In genomic region chr11:75157037-75157436, GRCm38 (mm10) we compare ENCODE assay signal across 12 mouse cellular contexts. TPM values are rescaled to one million over a fixed set of nuclear protein-coding genes. Genes with fewer than 3 reads are reported as not detected.
DNase-seq lines count a peak whose midpoint lies in the region; ATAC-seq and TF ChIP-seq lines count a peak whose summit lies in the region.
"Had no signal": no experiment of that assay in that cellular context is flagged by ENCODE, and none has a peak within 500 bp of the region (broad histone marks: within the 10 kb centered on the region; RNA-seq: fewer than 3 reads in every experiment).

No protein-coding gene starts in this region.

- no peaks in the 10 kb centered on the region for H3K9me3 ChIP-seq in embryonic facial prominence, embryonic 14.5 days (ENCODE audit: control insufficient read depth, low read length)
- no peaks in the 10 kb centered on the region for H3K9me3 ChIP-seq in heart, embryonic 16.5 days (replicated peaks; ENCODE audit: control insufficient read depth, low read length)
- H3K9me3 ChIP-seq in limb, embryonic 12.5 days, result no peaks in the 10 kb centered on the region
- no peaks in the 10 kb centered on the region for H3K9me3 ChIP-seq in forebrain, embryonic 16.5 days (ENCODE audit: control insufficient read depth, low read length)
- no peaks in the 10 kb centered on the region for H3K9me3 ChIP-seq in midbrain, postnatal 0 days (ENCODE audit: low read length)

- 35% methylated on average over 3 of the region's 4 CpGs for WGBS in embryonic facial prominence, embryonic 14.5 days
- WGBS in heart, embryonic 16.5 days, result 47% methylated on average over 4 of the region's 4 CpGs
- 25% methylated on average over 4 of the region's 4 CpGs for WGBS in limb, embryonic 12.5 days
- WGBS in forebrain, embryonic 16.5 days, result 45% methylated on average over 4 of the region's 4 CpGs
- WGBS in midbrain, postnatal 0 days, result 38% methylated on average over 4 of the region's 4 CpGs

- H3K36me3 ChIP-seq in embryonic facial prominence, embryonic 14.5 days (ENCODE audit: control insufficient read depth, insufficient read depth, low read length), result peaks cover 18% of the 10 kb centered on the region
- peaks cover 2% of the 10 kb centered on the region; the same call in 1 of the 2 replicates for H3K36me3 ChIP-seq in heart, embryonic 16.5 days (ENCODE audit: control insufficient read depth, insufficient read depth)
- peaks cover 42% of the 10 kb centered on the region for H3K36me3 ChIP-seq in limb, embryonic 12.5 days
- H3K36me3 ChIP-seq in forebrain, embryonic 16.5 days (ENCODE audit: control insufficient read depth, insufficient read depth), result peaks cover 2% of the 10 kb centered on the region; the same call in 1 of the 2 replicates
- peaks cover 12% of the 10 kb centered on the region for H3K36me3 ChIP-seq in midbrain, postnatal 0 days (ENCODE audit: insufficient read depth, low read length)

- no peak for DNase-seq in layer of hippocampus, adult 2 months (ENCODE audit: low spot score in 2 of 2)
- DNase-seq in layer of hippocampus, adult 11-12 months (ENCODE audit: low spot score), result no peak
- DNase-seq in embryonic facial prominence, embryonic 14.5 days (ENCODE audit: low spot score), result peak; percentile 33
- DNase-seq in B cell, adult 2 months, result no peak
- no peak for DNase-seq in midbrain, postnatal 0 days (ENCODE audit: low spot score)
- DNase-seq: adrenal gland, postnatal 14 days; cerebellum, postnatal 36 days; spleen, adult 18-20 months had no signal

- no peak overlapping the region for H3K4me2 ChIP-seq in embryonic facial prominence, embryonic 14.5 days (ENCODE audit: low read depth, low read length)
- no peak overlapping the region for H3K4me2 ChIP-seq in heart, embryonic 16.5 days (ENCODE audit: low read depth, low read length)
- no peak overlapping the region for H3K4me2 ChIP-seq in limb, embryonic 12.5 days
- H3K4me2 ChIP-seq in forebrain, embryonic 16.5 days (ENCODE audit: low read length), result no peak overlapping the region
- H3K4me2 ChIP-seq in midbrain, postnatal 0 days (ENCODE audit: low read depth, low read length, poor library complexity, severe bottlenecking), result no peak overlapping the region

- no peak overlapping the region for H3K9ac ChIP-seq in embryonic facial prominence, embryonic 14.5 days (ENCODE audit: low read depth, low read length)
- H3K9ac ChIP-seq in heart, embryonic 16.5 days (ENCODE audit: low read length), result no peak overlapping the region
- H3K9ac ChIP-seq in limb, embryonic 12.5 days (replicated peaks), result no peak overlapping the region; the same call in 1 of the 2 replicates
- H3K9ac ChIP-seq in forebrain, embryonic 16.5 days (replicated peaks; ENCODE audit: low read depth, low read length), result no peak overlapping the region
- no peak overlapping the region for H3K9ac ChIP-seq in midbrain, postnatal 0 days (replicated peaks; ENCODE audit: low read length, poor library complexity, severe bottlenecking)

- ATAC-seq in embryonic facial prominence, embryonic 14.5 days (ENCODE audit: low read depth), result no peak
- ATAC-seq in heart, embryonic 16.5 days (replicated peaks; ENCODE audit: extremely low read depth, insufficient read depth, low FRiP score), result no peak
- ATAC-seq in limb, embryonic 12.5 days (ENCODE audit: insufficient number of reproducible peaks, insufficient read depth, low FRiP score, low TSS enrichment, low read depth), result no peak
- no peak for ATAC-seq in forebrain, embryonic 16.5 days
- no peak for ATAC-seq in midbrain, postnatal 0 days (ENCODE audit: low FRiP score)

- no peaks in the 10 kb centered on the region for H3K27me3 ChIP-seq in embryonic facial prominence, embryonic 14.5 days (replicated peaks; ENCODE audit: control insufficient read depth, insufficient read depth, low read length)
- H3K27me3 ChIP-seq in heart, embryonic 16.5 days (ENCODE audit: control insufficient read depth, insufficient read depth, low read length), result no peaks in the 10 kb centered on the region
- no peaks in the 10 kb centered on the region for H3K27me3 ChIP-seq in limb, embryonic 12.5 days
- no peaks in the 10 kb centered on the region for H3K27me3 ChIP-seq in forebrain, embryonic 16.5 days (replicated peaks; ENCODE audit: control insufficient read depth, insufficient read depth, low read length)
- no peaks in the 10 kb centered on the region for H3K27me3 ChIP-seq in midbrain, postnatal 0 days (ENCODE audit: insufficient read depth, low read length)

- H3K4me1 ChIP-seq in embryonic facial prominence, embryonic 14.5 days (ENCODE audit: control insufficient read depth, insufficient read depth, low read length), result 0 out of 2 replicates have a peak, but pooled peaks cover 7% of the 10 kb centered on the region
- H3K4me1 ChIP-seq in heart, embryonic 16.5 days (ENCODE audit: control insufficient read depth, insufficient read depth, low read length), result peaks cover 31% of the 10 kb centered on the region
- H3K4me1 ChIP-seq in limb, embryonic 12.5 days (replicated peaks), result peaks cover 41% of the 10 kb centered on the region
- H3K4me1 ChIP-seq in forebrain, embryonic 16.5 days (replicated peaks; ENCODE audit: control insufficient read depth, insufficient read depth, low read length), result no peaks in the 10 kb centered on the region
- no peaks in the 10 kb centered on the region for H3K4me1 ChIP-seq in midbrain, postnatal 0 days (ENCODE audit: insufficient read depth, low read length)

- peak overlapping the region; percentile 74 for H3K27ac ChIP-seq in layer of hippocampus, adult 2 months
- H3K27ac ChIP-seq in embryonic facial prominence, embryonic 14.5 days (replicated peaks; ENCODE audit: low read depth, low read length), result peak overlapping the region; percentile 41; the same call in 1 of the 2 replicates
- H3K27ac ChIP-seq in heart, embryonic 16.5 days (ENCODE audit: low read length), result peak overlapping the region; percentile 38
- H3K27ac ChIP-seq in limb, embryonic 12.5 days, result 0 out of 2 replicates have a peak overlapping the region, but pooled peaks have one; percentile 53
- no peak overlapping the region for H3K27ac ChIP-seq in forebrain, embryonic 16.5 days (ENCODE audit: low read length)
- H3K27ac ChIP-seq in midbrain, postnatal 0 days (ENCODE audit: low read depth, low read length), result no peak overlapping the region

- no peak overlapping the region for H3K4me3 ChIP-seq in layer of hippocampus, adult 2 months
- H3K4me3 ChIP-seq in embryonic facial prominence, embryonic 14.5 days (ENCODE audit: low read depth, low read length), result no peak overlapping the region
- no peak overlapping the region for H3K4me3 ChIP-seq in heart, embryonic 16.5 days (ENCODE audit: low read length)
- H3K4me3 ChIP-seq in limb, embryonic 12.5 days (replicated peaks), result no peak overlapping the region
- H3K4me3 ChIP-seq in forebrain, embryonic 16.5 days (replicated peaks; ENCODE audit: low read length), result no peak overlapping the region
- no peak overlapping the region for H3K4me3 ChIP-seq in midbrain, postnatal 0 days (ENCODE audit: low read depth, low read length)

- no peak for TF ChIP-seq CTCF in layer of hippocampus, adult 2 months (conservative IDR thresholded peaks at IDR 0.05)
- TF ChIP-seq CTCF in midbrain, postnatal 0 days (IDR thresholded peaks at IDR 0.05), result no peak

RNA-seq across cellular contexts. Expression of gene Hic1, which starts 12.3 kb away (rescaled TPM):
- 1 to 10 TPM; 3.8 to 3.9 TPM for total RNA-seq in layer of hippocampus, adult 2 months (2021)
- polyA plus RNA-seq in embryonic facial prominence, embryonic 14.5 days (2014; fragmentation: Nextera tagmentation; extraction: Ambion mirVana), result 13.1 and 17.8 TPM in 2 replicates
- 7.1 and 9.8 TPM in 2 replicates for polyA plus RNA-seq in heart, embryonic 16.5 days (2015; fragmentation: Nextera tagmentation; extraction: Ambion mirVana)
- 30.3 and 35.5 TPM in 2 replicates for polyA plus RNA-seq in limb, embryonic 12.5 days (2016; fragmentation: Nextera tagmentation; extraction: Ambion mirVana)
- 1.2 and 2.3 TPM in 2 replicates for polyA plus RNA-seq in forebrain, embryonic 16.5 days (2015; fragmentation: Nextera tagmentation; extraction: Ambion mirVana)
- total RNA-seq in midbrain, postnatal 0 days (2014; rRNA removed), result 7.1 and 8.0 TPM in 2 replicates
- 1.4 and 1.5 TPM in 2 replicates for polyA plus RNA-seq in midbrain, postnatal 0 days (2015; fragmentation: Nextera tagmentation; extraction: Ambion mirVana)
- total RNA-seq: hematopoietic stem cell, adult 5-6 weeks had no signal

RNA-seq across cellular contexts. Expression of gene Ovca2, which starts 21.6 kb away (rescaled TPM):
- 10 to 100 TPM; 19.3 to 22.4 TPM for total RNA-seq in layer of hippocampus, adult 2 months (2021)
- 23.1 and 26.5 TPM in 2 replicates for polyA plus RNA-seq in embryonic facial prominence, embryonic 14.5 days (2014; fragmentation: Nextera tagmentation; extraction: Ambion mirVana)
- polyA plus RNA-seq in heart, embryonic 16.5 days (2015; fragmentation: Nextera tagmentation; extraction: Ambion mirVana), result 18.4 and 18.7 TPM in 2 replicates
- 29.6 and 31.0 TPM in 2 replicates for polyA plus RNA-seq in limb, embryonic 12.5 days (2016; fragmentation: Nextera tagmentation; extraction: Ambion mirVana)
- polyA plus RNA-seq in forebrain, embryonic 16.5 days (2015; fragmentation: Nextera tagmentation; extraction: Ambion mirVana), result 18.0 and 20.8 TPM in 2 replicates
- total RNA-seq in midbrain, postnatal 0 days (2014; rRNA removed), result 14.2 and 26.0 TPM in 2 replicates
- polyA plus RNA-seq in midbrain, postnatal 0 days (2015; fragmentation: Nextera tagmentation; extraction: Ambion mirVana), result 10.4 and 12.7 TPM in 2 replicates

RNA-seq across cellular contexts. Expression of gene Dph1, which starts 34.0 kb away (rescaled TPM):
- total RNA-seq in layer of hippocampus, adult 2 months (2021), result 10 to 100 TPM; 30.7 to 31.4 TPM
- polyA plus RNA-seq in embryonic facial prominence, embryonic 14.5 days (2014; fragmentation: Nextera tagmentation; extraction: Ambion mirVana), result 22.5 and 23.8 TPM in 2 replicates
- 19.7 and 21.0 TPM in 2 replicates for polyA plus RNA-seq in heart, embryonic 16.5 days (2015; fragmentation: Nextera tagmentation; extraction: Ambion mirVana)
- polyA plus RNA-seq in limb, embryonic 12.5 days (2016; fragmentation: Nextera tagmentation; extraction: Ambion mirVana), result 24.0 and 25.5 TPM in 2 replicates
- polyA plus RNA-seq in forebrain, embryonic 16.5 days (2015; fragmentation: Nextera tagmentation; extraction: Ambion mirVana), result 15.4 and 16.1 TPM in 2 replicates
- 17.4 and 19.9 TPM in 2 replicates for total RNA-seq in midbrain, postnatal 0 days (2014; rRNA removed)
- polyA plus RNA-seq in midbrain, postnatal 0 days (2015; fragmentation: Nextera tagmentation; extraction: Ambion mirVana), result 10.8 and 12.1 TPM in 2 replicates

RNA-seq across cellular contexts. Expression of gene Rtn4rl1, which starts 36.5 kb away (rescaled TPM):
- 100 to 1,000 TPM; 104 to 110 TPM for total RNA-seq in layer of hippocampus, adult 2 months (2021)
- polyA plus RNA-seq in embryonic facial prominence, embryonic 14.5 days (2014; fragmentation: Nextera tagmentation; extraction: Ambion mirVana), result 4.9 TPM in 2 replicates
- polyA plus RNA-seq in heart, embryonic 16.5 days (2015; fragmentation: Nextera tagmentation; extraction: Ambion mirVana), result 12.4 and 13.1 TPM in 2 replicates
- polyA plus RNA-seq in limb, embryonic 12.5 days (2016; fragmentation: Nextera tagmentation; extraction: Ambion mirVana), result 1.5 and 2.1 TPM in 2 replicates
- 5.5 and 6.3 TPM in 2 replicates for polyA plus RNA-seq in forebrain, embryonic 16.5 days (2015; fragmentation: Nextera tagmentation; extraction: Ambion mirVana)
- total RNA-seq in midbrain, postnatal 0 days (2014; rRNA removed), result 15.4 and 18.5 TPM in 2 replicates
- polyA plus RNA-seq in midbrain, postnatal 0 days (2015; fragmentation: Nextera tagmentation; extraction: Ambion mirVana), result 16.2 and 17.5 TPM in 2 replicates

Comparison
In these comparisons a context has a peak if more than half of its experiments do, and no peak if none do; other contexts are left out.
1. H3K27ac ChIP-seq: peak in layer of hippocampus, adult 2 months (single experiment), embryonic facial prominence, embryonic 14.5 days (single experiment), heart, embryonic 16.5 days (single experiment) and limb, embryonic 12.5 days (single experiment); none in forebrain, embryonic 16.5 days (single experiment) and midbrain, postnatal 0 days (single experiment).